Mouse (Mus musculus): ENCODE results near the gene Hsd17b13. TPM values are rescaled to one million over a fixed set of nuclear protein-coding genes. Genes with fewer than 3 reads are reported as not detected.
"Not testable (repeated sequence)": the region's sequence is repeated elsewhere in the genome, so short reads cannot be mapped to it uniquely, and the experiment has no call there.

Gene Hsd17b13
- polyA plus RNA-seq, 1 experiment from 2014 or later: not detected

DNA sequence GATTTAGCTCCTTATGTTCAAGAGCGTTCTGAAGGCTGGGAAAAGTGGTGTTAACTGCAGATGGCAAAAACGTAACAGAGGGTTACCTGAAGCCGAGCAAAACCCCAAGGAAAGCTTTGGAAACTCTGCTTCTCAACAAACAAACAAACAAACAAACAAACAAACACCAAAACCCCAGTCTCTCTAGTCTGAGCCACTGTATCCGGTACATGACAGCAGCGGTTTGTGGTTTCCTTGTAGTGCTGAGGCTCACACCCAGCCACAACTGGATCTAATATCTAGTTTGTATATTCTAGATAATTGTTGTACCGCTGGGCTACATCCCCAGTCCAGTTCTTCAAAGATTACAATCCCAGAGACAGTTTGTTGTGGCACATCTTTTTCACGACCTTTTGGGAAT, 1.5 kb downstream of the Hsd17b13 start:
- Histone ChIP-seq H3K4me2 (replicated peaks) (no peak overlapping the region), H3K27ac (replicated peaks) (no peak overlapping the region), H3K9ac (replicated peaks) (no peak overlapping the region), H3K4me3 (no peak overlapping the region), H3K27me3 (no peaks in the 10 kb centered on the region), H3K4me1 (no peaks in the 10 kb centered on the region), H3K36me3 (no peaks in the 10 kb centered on the region), H3K9me3 (no peaks in the 10 kb centered on the region)
- ATAC-seq (replicated peaks): no peak
- WGBS: 89% methylated on average over 7 of the region's 7 CpGs

- ATAC-seq (replicated peaks): no peak
- whole genome bisulfite sequencing: 70% methylated on average over 13 of the region's 13 CpGs
- H3K4me2 ChIP-seq (replicated peaks): no peak overlapping the region
- H3K27me3 ChIP-seq: no peaks in the 10 kb centered on the region
- no peaks in the 10 kb centered on the region for H3K36me3 ChIP-seq
- no peaks in the 10 kb centered on the region for H3K9me3 ChIP-seq
- H3K27ac ChIP-seq (replicated peaks): no peak overlapping the region
- H3K9ac ChIP-seq (replicated peaks): no peak overlapping the region
- H3K4me3 ChIP-seq: no peak overlapping the region
- H3K4me1 ChIP-seq: no peaks in the 10 kb centered on the region
Observed at GRCm38 (mm10) chr5:103972801-103973200, 4.4 kb downstream of the Hsd17b13 start.

GRCm38 (mm10) chr5:103972379-103972778, 4.8 kb downstream of the Hsd17b13 start:
- Histone ChIP-seq H3K4me2 (replicated peaks) (no peak overlapping the region), H3K4me3 (no peak overlapping the region), H3K27me3 (no peaks in the 10 kb centered on the region), H3K9ac (replicated peaks) (no peak overlapping the region), H3K27ac (replicated peaks) (no peak overlapping the region), H3K4me1 (no peaks in the 10 kb centered on the region), H3K36me3 (no peaks in the 10 kb centered on the region), H3K9me3 (no peaks in the 10 kb centered on the region)
- 71% methylated on average over 19 of the region's 19 CpGs for WGBS
- no peak for ATAC-seq (replicated peaks)

DNA sequence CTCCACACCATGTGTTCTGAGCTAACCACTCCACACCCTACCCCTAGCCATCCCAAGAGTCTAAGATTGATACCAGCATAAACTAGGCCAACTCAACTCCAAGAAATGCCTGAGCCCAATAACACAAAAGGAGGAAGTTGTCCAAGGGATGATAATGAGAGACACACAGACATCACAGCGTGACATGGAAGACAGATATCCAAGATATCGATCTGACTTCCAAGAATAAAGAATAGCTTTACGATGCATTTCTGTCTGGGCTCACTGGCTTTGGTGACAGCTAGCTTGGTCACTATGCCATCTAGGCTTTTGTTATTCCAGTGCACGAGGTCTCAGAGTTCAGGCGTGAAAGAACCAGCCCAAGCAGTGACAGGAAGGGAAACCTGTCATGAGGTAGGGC, 6.2 kb downstream of the Hsd17b13 start:
- H3K36me3 ChIP-seq: no peaks in the 10 kb centered on the region
- H3K4me3 ChIP-seq: no peak overlapping the region
- no peak overlapping the region for H3K27ac ChIP-seq (replicated peaks)
- no peak overlapping the region for H3K9ac ChIP-seq (replicated peaks)
- H3K27me3 ChIP-seq: no peaks in the 10 kb centered on the region
- no peak overlapping the region for H3K4me2 ChIP-seq (replicated peaks)
- H3K9me3 ChIP-seq: no peaks in the 10 kb centered on the region
- H3K4me1 ChIP-seq: no peaks in the 10 kb centered on the region
- WGBS: 84% methylated on average over 5 of the region's 5 CpGs
- ATAC-seq (replicated peaks): no peak

DNA sequence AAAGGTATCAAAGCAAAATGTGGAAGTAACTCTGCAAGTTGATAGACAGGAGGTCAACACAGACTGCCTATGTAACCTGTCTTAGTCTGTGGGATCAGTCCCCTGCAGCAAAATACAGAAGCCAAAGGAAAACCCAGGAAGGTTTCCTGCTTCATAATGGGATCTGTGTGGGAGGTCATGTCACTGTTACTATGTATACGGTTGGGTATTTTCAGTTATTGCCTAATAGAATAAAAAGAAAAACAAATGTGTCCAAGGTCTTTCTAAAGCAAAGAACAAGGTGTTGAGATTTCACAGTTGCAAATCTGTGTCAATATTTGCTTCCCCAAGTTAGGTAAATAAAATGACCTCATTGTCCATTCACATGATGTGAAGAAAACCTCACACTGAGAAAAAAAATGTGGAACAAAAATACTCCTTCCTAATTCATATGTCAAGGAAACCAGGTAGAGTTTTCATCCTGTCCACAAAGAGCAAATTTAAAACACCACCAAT, 14.2 kb downstream of the Hsd17b13 start:
- no peak for ATAC-seq (replicated peaks)
- Histone ChIP-seq H3K4me2 (replicated peaks) (no peak overlapping the region), H3K27ac (replicated peaks) (no peak overlapping the region), H3K4me3 (no peak overlapping the region), H3K4me1 (no peaks in the 10 kb centered on the region), H3K9me3 (no peaks in the 10 kb centered on the region), H3K36me3 (no peaks in the 10 kb centered on the region), H3K27me3 (no peaks in the 10 kb centered on the region), H3K9ac (replicated peaks) (no peak overlapping the region)
- WGBS: 92% methylated on average over 1 of the region's 1 CpGs

- Histone ChIP-seq H3K9me3 (no peaks in the 10 kb centered on the region), H3K4me2 (replicated peaks) (no peak overlapping the region), H3K36me3 (no peaks in the 10 kb centered on the region), H3K27ac (replicated peaks) (no peak overlapping the region), H3K9ac (replicated peaks) (no peak overlapping the region), H3K4me1 (peaks cover 8% of the 10 kb centered on the region), H3K27me3 (no peaks in the 10 kb centered on the region), H3K4me3 (no peak overlapping the region)
- no peak for ATAC-seq (replicated peaks)
- WGBS: 70% methylated on average over 5 of the region's 5 CpGs
Observed at GRCm38 (mm10) chr5:103954638-103955037, 22.6 kb downstream of the Hsd17b13 start.

DNA sequence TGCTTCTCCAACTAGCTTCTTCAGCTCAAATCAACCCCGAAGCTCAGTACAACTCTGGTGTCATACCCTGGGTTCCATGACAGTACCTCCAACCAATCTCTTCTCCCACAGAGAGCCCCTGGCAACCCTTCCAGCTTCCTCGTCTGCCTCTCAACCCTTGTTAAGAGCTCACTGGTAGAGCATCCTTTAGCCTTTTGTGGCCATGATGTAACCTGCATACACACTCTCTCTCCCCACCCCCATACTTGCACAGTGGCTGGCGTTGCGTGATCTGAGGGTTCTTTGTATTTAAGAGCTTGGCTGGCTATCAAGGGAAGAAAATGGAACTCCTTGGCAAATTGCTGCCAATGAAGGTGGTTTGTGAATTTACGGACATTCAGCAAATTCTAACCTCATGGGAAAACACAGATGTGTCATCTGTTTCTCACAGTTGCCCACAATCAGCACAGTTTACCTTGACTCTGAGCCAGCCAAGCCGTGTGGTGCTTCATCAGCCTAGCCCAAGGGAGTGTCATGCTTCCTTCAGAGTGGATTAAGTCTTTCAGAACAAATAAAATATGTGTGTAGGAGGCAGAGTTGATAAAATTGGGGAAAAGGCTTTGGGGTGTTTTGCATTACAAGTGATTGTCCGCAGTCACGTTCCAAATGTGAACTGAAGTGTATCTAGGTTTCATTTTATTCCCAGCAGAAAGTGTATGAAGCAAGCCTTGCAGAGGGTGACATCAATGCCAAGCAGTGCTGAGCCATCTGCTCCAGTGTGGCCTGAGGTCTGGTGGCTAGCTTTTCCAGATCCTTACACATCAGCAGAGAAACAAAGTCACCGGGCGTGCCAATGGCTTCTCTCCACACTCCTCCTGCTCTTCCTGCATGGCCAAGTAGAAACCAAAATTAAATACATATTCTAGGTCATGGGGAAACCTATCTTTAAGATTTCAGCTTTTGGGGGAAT, 23.8 kb downstream of the Hsd17b13 start:
- Histone ChIP-seq H3K4me2 (replicated peaks) (no peak overlapping the region), H3K9me3 (no peaks in the 10 kb centered on the region), H3K4me1 (peaks cover 8% of the 10 kb centered on the region), H3K36me3 (no peaks in the 10 kb centered on the region), H3K27me3 (no peaks in the 10 kb centered on the region), H3K9ac (replicated peaks) (no peak overlapping the region), H3K4me3 (no peak overlapping the region), H3K27ac (replicated peaks) (no peak overlapping the region)
- 0 out of 2 replicates have a peak, but pooled peaks have one; percentile 55 for ATAC-seq (replicated peaks)
- WGBS: 60% methylated on average over 10 of the region's 10 CpGs

- H3K27me3 ChIP-seq; H3K27ac ChIP-seq (replicated peaks); H3K9me3 ChIP-seq; H3K4me1 ChIP-seq; H3K4me2 ChIP-seq (replicated peaks); H3K4me3 ChIP-seq; ATAC-seq (replicated peaks); H3K36me3 ChIP-seq; H3K9ac ChIP-seq (replicated peaks): not testable (repeated sequence)
- 93% methylated on average over 15 of the region's 15 CpGs for WGBS
Observed at GRCm38 (mm10) chr5:103950138-103950537, 27.1 kb downstream of the Hsd17b13 start.

DNA sequence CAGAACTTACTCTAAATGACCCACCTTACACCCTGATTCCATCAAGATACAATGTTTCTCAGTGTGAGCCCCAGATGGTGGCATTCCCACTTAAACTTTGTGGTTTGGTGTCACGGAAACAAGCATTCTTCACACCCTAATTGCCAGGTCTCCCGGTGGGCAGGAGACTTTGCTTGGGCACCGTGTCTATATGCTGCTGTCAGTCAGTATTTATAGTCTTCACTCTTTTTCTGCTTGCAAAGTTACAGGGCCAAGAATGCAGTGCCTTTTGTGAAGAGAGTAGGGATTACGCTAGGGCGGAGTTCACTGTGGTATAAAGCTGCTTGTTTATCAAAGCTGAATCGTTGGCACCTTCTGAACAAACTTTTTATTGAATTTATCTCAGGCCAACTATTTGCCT, 34.0 kb downstream of the Hsd17b13 start:
- Histone ChIP-seq H3K9me3 (no peaks in the 10 kb centered on the region), H3K4me1 (peaks cover 16% of the 10 kb centered on the region), H3K4me2 (replicated peaks) (no peak overlapping the region), H3K4me3 (no peak overlapping the region), H3K9ac (replicated peaks) (no peak overlapping the region), H3K36me3 (no peaks in the 10 kb centered on the region), H3K27me3 (no peaks in the 10 kb centered on the region; the same call in 1 of the 2 replicates), H3K27ac (replicated peaks) (no peak overlapping the region)
- ATAC-seq (replicated peaks): no peak
- 12% methylated on average over 6 of the region's 6 CpGs for WGBS

GRCm38 (mm10) chr5:103939856-103940255, 37.4 kb downstream of the Hsd17b13 start:
- WGBS: 71% methylated on average over 1 of the region's 1 CpGs
- no peak for ATAC-seq (replicated peaks)
- no peak overlapping the region for H3K4me3 ChIP-seq
- peaks cover 24% of the 10 kb centered on the region for H3K4me1 ChIP-seq
- H3K9me3 ChIP-seq: no peaks in the 10 kb centered on the region
- no peaks in the 10 kb centered on the region for H3K36me3 ChIP-seq
- no peak overlapping the region for H3K9ac ChIP-seq (replicated peaks)
- H3K4me2 ChIP-seq (replicated peaks): no peak overlapping the region
- no peaks in the 10 kb centered on the region; the same call in 1 of the 2 replicates for H3K27me3 ChIP-seq
- H3K27ac ChIP-seq (replicated peaks): no peak overlapping the region

- 44% methylated on average over 7 of the region's 7 CpGs for WGBS
- H3K4me1 ChIP-seq: peaks cover 24% of the 10 kb centered on the region
- H3K9me3 ChIP-seq: no peaks in the 10 kb centered on the region
- no peak overlapping the region for H3K9ac ChIP-seq (replicated peaks)
- ATAC-seq (replicated peaks): no peak; the same call in 1 of the 2 replicates
- no peaks in the 10 kb centered on the region; the same call in 1 of the 2 replicates for H3K27me3 ChIP-seq
- peak overlapping the region; percentile 17; the same call in 1 of the 2 replicates for H3K4me2 ChIP-seq (replicated peaks)
- H3K27ac ChIP-seq (replicated peaks): peak overlapping the region; percentile 29
- H3K36me3 ChIP-seq: no peaks in the 10 kb centered on the region
- no peak overlapping the region for H3K4me3 ChIP-seq
Observed at GRCm38 (mm10) chr5:103939350-103939652, 37.9 kb downstream of the Hsd17b13 start.

- H3K27me3 ChIP-seq: no peaks in the 10 kb centered on the region; the same call in 1 of the 2 replicates
- H3K4me2 ChIP-seq (replicated peaks): peak overlapping the region; percentile 17; the same call in 1 of the 2 replicates
- H3K9me3 ChIP-seq: no peaks in the 10 kb centered on the region
- WGBS: 5% methylated on average over 11 of the region's 11 CpGs
- no peaks in the 10 kb centered on the region for H3K36me3 ChIP-seq
- peak overlapping the region; percentile 29 for H3K27ac ChIP-seq (replicated peaks)
- no peak overlapping the region for H3K4me3 ChIP-seq
- ATAC-seq (replicated peaks): peak; percentile 90
- H3K9ac ChIP-seq (replicated peaks): no peak overlapping the region
- peaks cover 24% of the 10 kb centered on the region for H3K4me1 ChIP-seq
Observed at GRCm38 (mm10) chr5:103938547-103939349, 38.5 kb downstream of the Hsd17b13 start.

Measured in forebrain, embryonic 15.5 days (tissue).